Mouse (Mus musculus) heart, postnatal 0 days (tissue): ENCODE measurements around the gene Syngap1. TPM values are rescaled to one million over a fixed set of nuclear protein-coding genes. Genes with fewer than 3 reads are reported as not detected.

Experiments used
- ATAC-seq: fragments of 200-750 bp; cut with Nextera tagmentation; 2 replicates; pipeline ENCODE4 v1.8.0; 2017; ENCODE audit warnings: low read depth, moderate number of reproducible peaks, moderate library complexity; ENCODE audit not compliant: insufficient read depth
- DNase-seq: peaks from one replicate; pipeline ENCODE4 v3.0.0-alpha.2; 2016; ENCODE audit warnings: low spot score
- H3K27ac ChIP-seq: fragments of 300-500 bp; sonication (generic); 2 replicates; pipeline ENCODE4 v1.5.1; 2014; ENCODE audit warnings: low read depth, mild to moderate bottlenecking
- H3K27me3 ChIP-seq: fragments of 300-500 bp; sonication (generic); 2 replicates; pipeline ENCODE4 v1.6.1; 2014; ENCODE audit warnings: low read length, mixed read lengths; ENCODE audit not compliant: control insufficient read depth, insufficient read depth
- H3K36me3 ChIP-seq: fragments of 300-500 bp; sonication (generic); replicated peaks from 2 replicates; pipeline ENCODE4 v1.6.1; 2014; ENCODE audit warnings: low read length, mixed read lengths; ENCODE audit not compliant: control insufficient read depth, insufficient read depth
- H3K4me1 ChIP-seq: fragments of 300-500 bp; sonication (generic); 2 replicates; pipeline ENCODE4 v1.6.1; 2014; ENCODE audit warnings: antibody characterized with exemption; ENCODE audit not compliant: control insufficient read depth, insufficient read depth
- H3K4me2 ChIP-seq: fragments of 300-500 bp; sonication (generic); 2 replicates; pipeline ENCODE4 v1.6.1; 2014; ENCODE audit warnings: low read depth, mild to moderate bottlenecking, low read length, moderate library complexity
- H3K4me3 ChIP-seq: fragments of 300-500 bp; sonication (generic); 2 replicates; pipeline ENCODE4 v1.5.1; 2014; ENCODE audit warnings: low read depth, low read length
- H3K9ac ChIP-seq: fragments of 300-500 bp; sonication (generic); replicated peaks from 2 replicates; pipeline ENCODE4 v1.6.1; 2014; ENCODE audit warnings: low read depth, low read length, mixed read lengths
- H3K9me3 ChIP-seq: fragments of 300-500 bp; sonication (generic); replicated peaks from 2 replicates; pipeline ENCODE4 v1.6.1; 2016; ENCODE audit warnings: low read length; ENCODE audit not compliant: control insufficient read depth
- CTCF ChIP-seq: IDR thresholded peaks from 2 replicates; pipeline ENCODE4 v1.5.1; 2016; ENCODE audit warnings: antibody characterized with exemption, control low read depth, low read depth
- EP300 ChIP-seq: IDR thresholded peaks from 2 replicates; pipeline ENCODE4 v1.6.1; 2016; ENCODE audit warnings: antibody characterized with exemption, low read depth
- WGBS: fragments of 180-500 bp; shearing (Covaris S2); extraction: QIAGEN DNeasy Blood & Tissue Kit; methylation state at CpG from one replicate; pipeline ENCODE4 v1.1.7; 2014; 5-methylcytosine and 5-hydroxymethylcytosine counted together
- polyA plus RNA-seq: library from polyadenylated mRNA; unstranded; fragments of >200 nt; fragmentation: Nextera tagmentation; extraction: Ambion mirVana; gene quantifications from 2 replicates; pipeline ENCODE4 v1.2.1, GENCODE M21; 2015
- total RNA-seq: library from RNA; depleted of rRNA; stranded (reverse); fragments of >200 nt; gene quantifications from 2 replicates; pipeline ENCODE4 v1.2.3, GENCODE M21; 2014; ENCODE audit warnings: low replicate concordance

Gene Syngap1
- total and polyA plus RNA-seq, 2 experiments from 2014 or later, result 0.45 to 4.3 TPM

- TF ChIP-seq EP300 (no peak), CTCF (no peak)
- ATAC-seq (no peak), DNase-seq (no peak)
- Histone ChIP-seq H3K27me3 (no peaks in the 10 kb centered on the region), H3K4me2 (no peak overlapping the region), H3K4me3 (no peak overlapping the region), H3K36me3 (peaks cover 25% of the 10 kb centered on the region), H3K9me3 (no peaks in the 10 kb centered on the region), H3K27ac (no peak overlapping the region), H3K4me1 (no peaks in the 10 kb centered on the region), H3K9ac (no peak overlapping the region)
- WGBS, result 87% methylated on average over 20 of the region's 21 CpGs
These were observed 20.7 kb downstream of the Syngap1 start for GRCm38 (mm10) chr17:26961572-26962240.

GRCm38 (mm10) chr17:26966993-26967392 lies 25.9 kb downstream of the Syngap1 start:
- H3K9me3 ChIP-seq, result no peaks in the 10 kb centered on the region
- TF ChIP-seq CTCF, result no peak
- TF ChIP-seq EP300, result no peak
- DNase-seq, result no peak
- H3K4me1 ChIP-seq, result 0 out of 2 replicates have a peak, but pooled peaks cover 3% of the 10 kb centered on the region
- H3K4me3 ChIP-seq, result no peak overlapping the region
- no peak overlapping the region for H3K4me2 ChIP-seq
- no peaks in the 10 kb centered on the region for H3K27me3 ChIP-seq
- H3K27ac ChIP-seq, result no peak overlapping the region
- peaks cover 17% of the 10 kb centered on the region; the same call in 1 of the 2 replicates for H3K36me3 ChIP-seq
- no peak overlapping the region for H3K9ac ChIP-seq
- WGBS, result 85% methylated on average over 11 of the region's 11 CpGs
- ATAC-seq, result no peak

GRCm38 (mm10) chr17:26967477-26967876 lies 26.4 kb downstream of the Syngap1 start:
- no peak for DNase-seq
- 0 out of 2 replicates have a peak, but pooled peaks cover 6% of the 10 kb centered on the region for H3K4me1 ChIP-seq
- peaks cover 17% of the 10 kb centered on the region; the same call in 1 of the 2 replicates for H3K36me3 ChIP-seq

GRCm38 (mm10) chr17:26968200-26968611 lies 27.2 kb downstream of the Syngap1 start:
- H3K4me1 ChIP-seq, result 0 out of 2 replicates have a peak, but pooled peaks cover 7% of the 10 kb centered on the region
- no peak overlapping the region for H3K4me2 ChIP-seq
- ATAC-seq (no peak), DNase-seq (no peak)
- H3K36me3 ChIP-seq, result peaks cover 13% of the 10 kb centered on the region; the same call in 1 of the 2 replicates
- TF ChIP-seq EP300, result no peak
- no peak for TF ChIP-seq CTCF
- H3K9ac ChIP-seq, result no peak overlapping the region
- H3K9me3 ChIP-seq, result no peaks in the 10 kb centered on the region
- WGBS, result 79% methylated on average over 6 of the region's 6 CpGs
- H3K27me3 ChIP-seq, result no peaks in the 10 kb centered on the region
- H3K27ac ChIP-seq, result no peak overlapping the region
- no peak overlapping the region for H3K4me3 ChIP-seq

More at GRCm38 (mm10) chr17:26967477-26967876, 26.4 kb downstream of the Syngap1 start:
- Histone ChIP-seq H3K27me3 (no peaks in the 10 kb centered on the region), H3K9me3 (no peaks in the 10 kb centered on the region), H3K4me2 (no peak overlapping the region), H3K9ac (no peak overlapping the region), H3K4me3 (no peak overlapping the region), H3K27ac (no peak overlapping the region)
- WGBS, result 90% methylated on average over 6 of the region's 6 CpGs
- no peak for TF ChIP-seq CTCF
- TF ChIP-seq EP300, result no peak
- ATAC-seq, result no peak

- Histone ChIP-seq H3K27ac (no peak overlapping the region), H3K27me3 (no peaks in the 10 kb centered on the region), H3K4me3 (no peak overlapping the region), H3K4me2 (no peak overlapping the region), H3K9me3 (no peaks in the 10 kb centered on the region), H3K4me1 (peaks cover 14% of the 10 kb centered on the region), H3K36me3 (peaks cover 12% of the 10 kb centered on the region; the same call in 1 of the 2 replicates), H3K9ac (no peak overlapping the region)
- ATAC-seq, result no peak
- no peak for DNase-seq
- TF ChIP-seq CTCF (no peak), EP300 (no peak)
- WGBS, result 84% methylated on average over 6 of the region's 6 CpGs
These were observed 28.2 kb downstream of the Syngap1 start for GRCm38 (mm10) chr17:26969257-26969656.

GRCm38 (mm10) chr17:26970221-26970620 lies 29.2 kb downstream of the Syngap1 start:
- Histone ChIP-seq H3K9me3 (no peaks in the 10 kb centered on the region), H3K4me2 (no peak overlapping the region), H3K27me3 (no peaks in the 10 kb centered on the region), H3K4me1 (peaks cover 14% of the 10 kb centered on the region), H3K36me3 (peaks cover 15% of the 10 kb centered on the region), H3K27ac (no peak overlapping the region), H3K9ac (no peak overlapping the region), H3K4me3 (no peak overlapping the region)
- 65% methylated on average over 12 of the region's 12 CpGs for WGBS
- DNase-seq (no peak), ATAC-seq (no peak)
- TF ChIP-seq CTCF (no peak), EP300 (no peak)
